Mouse (Mus musculus) forebrain, embryonic 11.5 days (tissue): Measurements from ENCODE around the gene Pfkp. TPM values are rescaled to one million over a fixed set of nuclear protein-coding genes. Genes with fewer than 3 reads are reported as not detected.

Experiments used
- ATAC-seq: fragments of 200-750 bp; cut with Nextera tagmentation; replicated peaks from 2 replicates; pipeline ENCODE4 v1.8.0; 2017; ENCODE audit warnings: moderate TSS enrichment; ENCODE audit not compliant: low FRiP score
- DNase-seq: peaks from one replicate; pipeline ENCODE4 v3.0.0-alpha.2; 2017; ENCODE audit warnings: low spot score
- H3K27ac ChIP-seq: fragments of 300-500 bp; sonication (generic); 2 replicates; pipeline ENCODE4 v1.5.1; 2014; ENCODE audit warnings: low read depth, low read length
- H3K27me3 ChIP-seq: fragments of 300-500 bp; sonication (generic); 2 replicates; pipeline ENCODE4 v1.6.1; 2014; ENCODE audit warnings: mild to moderate bottlenecking, low read length, mixed read lengths; ENCODE audit not compliant: control insufficient read depth, insufficient read depth
- H3K36me3 ChIP-seq: fragments of 300-500 bp; sonication (generic); 2 replicates; pipeline ENCODE4 v1.6.1; 2014; ENCODE audit warnings: mild to moderate bottlenecking, low read length, moderate library complexity, mixed read lengths; ENCODE audit not compliant: control insufficient read depth, insufficient read depth
- H3K4me1 ChIP-seq: fragments of 300-500 bp; sonication (generic); replicated peaks from 2 replicates; pipeline ENCODE4 v1.6.1; 2014; ENCODE audit warnings: low read length, mixed read lengths; ENCODE audit not compliant: control insufficient read depth, insufficient read depth
- H3K4me2 ChIP-seq: fragments of 300-500 bp; sonication (generic); 2 replicates; pipeline ENCODE4 v1.6.1; 2014; ENCODE audit warnings: low read depth, mild to moderate bottlenecking, low read length, moderate library complexity, mixed read lengths; ENCODE audit not compliant: severe bottlenecking
- H3K4me3 ChIP-seq: fragments of 300-500 bp; sonication (generic); 2 replicates; pipeline ENCODE4 v1.5.1; 2014; ENCODE audit warnings: low read depth, low read length
- H3K9ac ChIP-seq: fragments of 300-500 bp; sonication (generic); 2 replicates; pipeline ENCODE4 v1.6.1; 2014; ENCODE audit warnings: low read length
- H3K9me3 ChIP-seq: fragments of 300-500 bp; sonication (generic); 2 replicates; pipeline ENCODE4 v1.6.1; 2016; ENCODE audit warnings: low read length, mixed read lengths; ENCODE audit not compliant: control insufficient read depth
- WGBS: fragments of 180-500 bp; shearing (Covaris S2); extraction: QIAGEN DNeasy Blood & Tissue Kit; methylation state at CpG from one replicate; pipeline ENCODE4 v1.1.7; 2014; 5-methylcytosine and 5-hydroxymethylcytosine counted together
- polyA plus RNA-seq: library from polyadenylated mRNA; unstranded; fragments of >200 nt; fragmentation: Nextera tagmentation; extraction: Ambion mirVana; gene quantifications from 2 replicates; pipeline ENCODE4 v1.2.1, GENCODE M21; 2014

The Pfkp gene
- polyA plus RNA-seq, 1 experiment from 2014 or later = 17.3 TPM

DNA sequence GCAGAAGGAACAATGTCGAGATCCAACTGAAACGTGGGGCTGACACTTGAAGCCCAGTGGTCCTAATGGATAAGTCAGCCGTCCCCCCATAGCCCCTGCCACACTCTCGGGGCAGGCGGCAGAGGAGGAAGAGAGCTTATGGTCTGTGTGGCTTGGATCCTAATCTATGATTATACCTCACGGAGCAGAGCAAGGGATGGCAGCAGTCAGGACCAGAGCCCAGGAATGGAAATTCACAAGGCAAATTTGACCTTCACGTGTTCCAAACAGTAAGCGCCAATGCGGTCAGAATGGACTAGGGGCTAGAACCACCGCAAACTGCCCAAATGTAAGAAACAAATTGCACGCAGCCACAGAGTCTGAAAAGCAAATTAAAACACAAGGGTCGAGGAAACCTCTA is 14.5 kb downstream of the Pfkp start:
- WGBS = 92% methylated on average over 12 of the region's 12 CpGs
- H3K4me1 ChIP-seq = no peaks in the 10 kb centered on the region; the same call in 1 of the 2 replicates
- ATAC-seq = no peak

DNA sequence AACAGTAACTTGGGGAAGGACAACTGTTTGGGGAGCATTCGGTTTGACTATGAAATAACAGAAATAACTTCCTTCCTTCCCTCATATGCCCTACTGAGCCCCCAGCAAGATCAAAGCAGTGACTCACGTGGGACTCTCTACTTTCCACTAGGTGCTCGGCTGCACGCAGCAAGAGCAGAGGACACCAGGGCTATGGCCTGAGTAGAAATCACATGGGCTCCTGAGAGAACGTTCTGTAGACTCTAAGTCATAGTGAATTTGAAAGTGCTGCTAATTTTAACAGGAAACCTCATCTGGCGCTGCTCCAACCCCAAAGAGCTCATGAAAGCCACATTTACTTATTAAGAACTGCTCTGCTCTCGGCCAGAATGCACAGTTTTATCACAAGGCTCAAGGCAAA is 15.1 kb downstream of the Pfkp start:
- Histone ChIP-seq H3K36me3 (no peaks in the 10 kb centered on the region), H3K9me3 (no peaks in the 10 kb centered on the region), H3K4me1 (no peaks in the 10 kb centered on the region; the same call in 1 of the 2 replicates), H3K4me3 (no peak overlapping the region), H3K27ac (no peak overlapping the region), H3K9ac (no peak overlapping the region), H3K4me2 (no peak overlapping the region), H3K27me3 (no peaks in the 10 kb centered on the region)
- ATAC-seq (no peak), DNase-seq (no peak)
- 76% methylated on average over 7 of the region's 7 CpGs for WGBS

More for the DNA sequence above, 14.5 kb downstream of the Pfkp start:
- DNase-seq = no peak
- no peaks in the 10 kb centered on the region for H3K27me3 ChIP-seq
- H3K9me3 ChIP-seq = no peaks in the 10 kb centered on the region
- H3K4me2 ChIP-seq = no peak overlapping the region
- H3K36me3 ChIP-seq = no peaks in the 10 kb centered on the region
- no peak overlapping the region for H3K27ac ChIP-seq
- H3K9ac ChIP-seq = no peak overlapping the region
- H3K4me3 ChIP-seq = no peak overlapping the region

DNA sequence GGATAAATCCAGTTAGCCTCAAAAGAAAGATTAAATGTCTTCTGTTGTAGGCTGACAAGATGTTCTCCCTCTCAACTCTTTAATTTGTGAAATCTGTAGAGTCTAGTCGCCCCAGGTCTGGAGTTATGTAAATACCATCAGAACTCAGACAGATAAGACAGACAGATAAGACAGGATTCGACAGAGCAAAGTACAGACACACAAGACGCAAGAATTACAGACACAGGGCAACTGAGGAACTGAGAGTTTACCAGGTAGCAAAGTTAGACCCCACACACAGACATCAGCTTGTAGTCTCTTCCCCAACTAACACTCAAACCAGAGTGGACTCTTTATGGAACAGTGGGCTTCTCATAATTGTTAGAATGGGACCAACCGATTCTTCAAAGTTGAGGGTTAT is 15.6 kb downstream of the Pfkp start:
- no peaks in the 10 kb centered on the region; the same call in 1 of the 2 replicates for H3K4me1 ChIP-seq
- no peak for DNase-seq
- no peaks in the 10 kb centered on the region for H3K27me3 ChIP-seq
- ATAC-seq = no peak
- H3K9me3 ChIP-seq = no peaks in the 10 kb centered on the region
- no peak overlapping the region for H3K27ac ChIP-seq
- no peak overlapping the region for H3K4me3 ChIP-seq
- no peaks in the 10 kb centered on the region for H3K36me3 ChIP-seq
- 76% methylated on average over 4 of the region's 4 CpGs for WGBS
- H3K4me2 ChIP-seq = no peak overlapping the region
- H3K9ac ChIP-seq = no peak overlapping the region

DNA sequence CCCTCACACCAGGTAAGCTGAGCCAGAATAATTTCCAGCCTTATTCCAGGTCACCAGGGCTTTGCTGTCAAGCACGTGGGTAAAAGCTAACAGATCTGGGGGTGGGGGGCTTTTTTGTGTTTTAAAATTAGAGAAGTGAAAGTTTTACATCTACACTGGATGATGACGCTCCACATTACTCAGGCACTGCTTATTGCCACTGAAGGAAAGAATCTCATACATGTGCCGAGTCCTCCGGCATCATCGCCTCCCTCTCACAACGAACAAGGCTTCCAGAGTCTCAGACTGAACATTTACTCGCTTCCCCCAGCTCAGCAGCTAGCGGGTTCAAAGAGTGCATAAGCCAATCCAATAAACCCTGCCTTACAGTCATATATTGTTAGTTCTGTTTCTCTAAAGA is 16.1 kb downstream of the Pfkp start:
- Histone ChIP-seq H3K36me3 (no peaks in the 10 kb centered on the region), H3K27me3 (no peaks in the 10 kb centered on the region), H3K4me3 (no peak overlapping the region), H3K9me3 (no peaks in the 10 kb centered on the region), H3K4me2 (no peak overlapping the region), H3K4me1 (no peaks in the 10 kb centered on the region; the same call in 1 of the 2 replicates), H3K9ac (no peak overlapping the region), H3K27ac (no peak overlapping the region)
- no peak for ATAC-seq
- no peak for DNase-seq
- 74% methylated on average over 8 of the region's 8 CpGs for WGBS

DNA sequence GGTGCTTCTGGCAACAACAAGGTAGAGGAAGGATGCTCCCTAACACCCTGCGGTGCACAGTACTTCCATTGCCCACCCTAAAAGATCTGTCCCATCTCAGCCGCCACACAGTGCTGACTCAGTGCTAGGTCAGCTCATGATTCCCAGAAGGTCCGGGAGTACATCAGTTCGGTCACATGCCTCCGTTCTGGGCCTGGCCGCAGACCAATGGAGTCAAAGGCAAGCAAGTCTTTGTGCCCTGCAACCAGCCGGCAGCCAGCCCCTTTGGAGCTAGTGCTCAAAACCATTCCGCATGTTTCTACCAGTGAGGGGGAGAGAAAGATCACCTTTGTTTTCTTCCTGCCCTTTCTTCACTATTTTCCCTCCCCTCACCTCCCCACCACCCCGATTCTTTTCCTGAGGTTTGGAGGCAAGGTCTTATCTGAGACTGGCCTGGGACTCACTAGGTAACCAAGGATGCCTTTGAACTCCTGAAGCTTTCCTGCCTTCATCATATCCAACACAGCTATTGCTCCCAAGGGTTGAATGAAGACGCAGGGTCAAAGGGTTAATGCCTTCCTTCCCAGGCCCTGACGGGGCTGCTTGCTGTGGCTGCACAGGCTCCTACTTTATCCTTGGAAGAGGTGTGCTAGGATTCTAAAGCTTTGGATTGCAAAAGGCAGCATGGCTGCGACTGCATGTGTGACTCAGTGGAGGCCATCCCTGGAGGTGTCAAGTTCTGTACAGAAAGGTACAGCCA is 16.6 kb downstream of the Pfkp start:
- no peak overlapping the region for H3K9ac ChIP-seq
- H3K4me2 ChIP-seq = no peak overlapping the region
- no peak overlapping the region for H3K4me3 ChIP-seq
- DNase-seq = no peak
- no peaks in the 10 kb centered on the region for H3K9me3 ChIP-seq
- ATAC-seq = no peak
- 79% methylated on average over 12 of the region's 12 CpGs for WGBS
- no peaks in the 10 kb centered on the region for H3K27me3 ChIP-seq
- H3K4me1 ChIP-seq = no peaks in the 10 kb centered on the region; the same call in 1 of the 2 replicates
- H3K27ac ChIP-seq = no peak overlapping the region
- no peaks in the 10 kb centered on the region for H3K36me3 ChIP-seq

DNA sequence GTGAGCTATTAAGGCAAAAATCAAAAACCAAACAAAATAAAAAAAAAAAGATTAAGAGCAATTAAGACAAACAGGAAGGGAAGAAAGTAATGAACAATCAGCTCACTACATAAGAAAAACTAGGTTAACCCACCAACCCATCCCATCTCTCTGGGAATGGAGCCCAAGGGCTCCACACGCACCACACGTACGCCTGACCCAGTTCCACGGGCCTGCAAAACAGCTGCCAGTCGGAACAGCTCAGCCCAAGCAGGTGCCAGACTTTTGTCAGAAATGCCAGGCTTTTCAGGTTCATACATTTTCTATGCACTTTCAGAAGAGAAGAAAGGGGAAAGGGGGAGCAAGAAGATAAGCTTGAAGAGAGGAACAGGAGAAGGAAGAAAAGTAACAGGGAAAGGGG is 17.9 kb downstream of the Pfkp start:
- WGBS = 92% methylated on average over 5 of the region's 5 CpGs

DNA sequence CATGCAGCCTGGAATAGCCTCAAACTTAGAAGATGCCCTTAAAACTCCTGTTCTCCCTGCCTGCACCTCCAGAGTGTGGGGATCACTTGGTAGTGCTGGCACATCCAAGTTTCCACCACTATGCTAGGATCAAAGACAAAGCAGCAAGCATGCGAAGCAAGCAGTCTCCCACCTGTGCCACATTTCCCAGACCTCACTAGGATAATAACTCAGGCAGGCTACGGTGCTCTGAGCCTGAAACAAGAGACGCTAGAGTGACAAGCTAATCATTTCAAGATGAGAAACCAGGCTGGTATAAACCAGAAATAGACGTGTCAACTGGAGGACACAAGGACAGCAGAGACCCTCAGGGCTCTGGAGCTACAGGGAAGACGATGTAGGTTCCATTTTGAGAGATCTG is 18.6 kb downstream of the Pfkp start:
- Histone ChIP-seq H3K9ac (no peak overlapping the region), H3K4me3 (no peak overlapping the region), H3K4me2 (no peak overlapping the region), H3K36me3 (no peaks in the 10 kb centered on the region), H3K27me3 (no peaks in the 10 kb centered on the region), H3K9me3 (no peaks in the 10 kb centered on the region), H3K27ac (no peak overlapping the region), H3K4me1 (no peaks in the 10 kb centered on the region; the same call in 1 of the 2 replicates)
- DNase-seq (no peak), ATAC-seq (no peak)
- 58% methylated on average over 5 of the region's 5 CpGs for WGBS

More for the DNA sequence above, 17.9 kb downstream of the Pfkp start:
- Histone ChIP-seq H3K9me3 (no peaks in the 10 kb centered on the region), H3K4me2 (no peak overlapping the region), H3K27ac (no peak overlapping the region), H3K36me3 (no peaks in the 10 kb centered on the region), H3K4me1 (no peaks in the 10 kb centered on the region; the same call in 1 of the 2 replicates), H3K9ac (no peak overlapping the region), H3K27me3 (no peaks in the 10 kb centered on the region), H3K4me3 (no peak overlapping the region)
- DNase-seq (no peak), ATAC-seq (no peak)

DNA sequence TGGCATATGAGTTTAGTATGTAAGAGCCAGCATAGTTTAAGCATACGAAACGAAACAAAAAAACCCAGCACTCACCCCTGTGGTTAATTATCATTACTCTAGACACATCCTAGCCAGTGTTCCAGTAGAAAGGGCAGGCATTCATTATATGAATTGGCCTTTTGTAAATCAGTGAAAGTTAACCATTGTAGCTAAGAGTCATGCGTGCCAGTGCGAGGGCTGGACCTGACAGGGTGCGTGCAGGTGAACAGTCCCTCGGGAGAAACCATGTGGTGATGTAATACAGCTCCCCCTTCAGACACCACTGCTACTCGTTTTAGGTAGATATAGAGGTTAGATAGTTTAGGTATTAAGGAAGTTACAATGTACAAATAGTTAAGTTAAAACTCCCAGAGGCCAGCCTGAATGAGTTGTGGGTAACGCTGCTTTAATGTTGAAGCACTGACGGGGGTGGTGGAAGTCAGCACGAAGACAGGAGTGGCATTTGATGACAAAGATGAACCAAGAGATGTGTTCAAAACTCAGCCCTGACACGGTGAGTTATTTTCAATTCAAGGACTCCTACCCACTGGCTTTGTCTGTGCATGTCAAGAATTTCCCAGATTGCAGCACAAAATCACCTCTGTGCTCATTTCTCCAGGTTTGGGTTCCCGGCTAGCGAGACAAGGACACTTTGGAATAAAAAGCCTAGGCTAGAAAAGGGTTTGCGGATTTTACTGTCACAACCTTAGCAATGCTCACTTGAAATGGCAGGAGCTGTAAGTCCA is 19.4 kb downstream of the Pfkp start:
- no peak overlapping the region for H3K9ac ChIP-seq
- no peaks in the 10 kb centered on the region for H3K27me3 ChIP-seq
- H3K4me1 ChIP-seq = no peaks in the 10 kb centered on the region; the same call in 1 of the 2 replicates
- DNase-seq (no peak), ATAC-seq (no peak)
- H3K4me3 ChIP-seq = no peak overlapping the region
- H3K9me3 ChIP-seq = no peaks in the 10 kb centered on the region
- H3K27ac ChIP-seq = no peak overlapping the region
- no peak overlapping the region for H3K4me2 ChIP-seq
- no peaks in the 10 kb centered on the region for H3K36me3 ChIP-seq
- WGBS = 88% methylated on average over 14 of the region's 14 CpGs
